Mouse (Mus musculus): Measurements from ENCODE around the gene Clec11a. TPM values are rescaled to one million over a fixed set of nuclear protein-coding genes. Genes with fewer than 3 reads are reported as not detected.

Gene Clec11a
- polyA plus RNA-seq, 1 experiment from 2014 or later = 1.6 TPM

DNA sequence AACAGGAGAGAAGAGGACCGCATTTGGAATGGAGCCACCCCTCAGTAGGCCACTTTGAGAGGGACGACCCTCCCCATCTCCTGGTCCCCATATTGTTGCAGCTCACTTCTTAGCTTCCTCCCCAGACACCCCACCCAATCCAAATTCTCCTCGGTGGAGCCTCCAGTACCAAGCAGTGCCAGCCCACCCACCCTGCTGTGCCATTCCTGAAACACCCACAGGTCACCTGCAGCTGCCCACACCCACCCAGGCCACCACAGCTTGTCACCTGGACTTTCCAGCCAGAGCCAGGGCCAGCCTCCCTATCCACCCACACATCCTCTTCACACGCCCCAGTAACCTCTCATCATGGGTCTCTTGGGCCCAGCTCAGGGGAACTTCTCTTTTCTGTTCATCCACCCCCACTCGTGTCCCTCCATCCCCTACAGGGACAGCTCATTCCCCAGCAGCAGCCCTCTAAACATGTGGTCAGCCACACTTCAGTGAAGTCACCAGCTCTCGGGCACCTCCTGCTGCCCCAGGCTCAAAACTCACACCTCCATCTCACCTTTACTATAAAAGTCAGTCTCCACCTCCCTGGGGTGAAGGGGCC is 5.1 kb upstream of the Clec11a start:
- H3K9me3 ChIP-seq (ENCODE audit: low read length) = no peaks in the 10 kb centered on the region
- TF ChIP-seq CTCF (IDR thresholded peaks at IDR 0.05; ENCODE audit: low read depth) = 0 out of 2 replicates have a peak, but pooled peaks have one; percentile 23
- no peak for TF ChIP-seq EP300 (IDR thresholded peaks at IDR 0.05; ENCODE audit: low read depth)
- no peak overlapping the region for H3K4me2 ChIP-seq (ENCODE audit: low read depth, low read length)
- no peak overlapping the region for H3K4me3 ChIP-seq (ENCODE audit: low read depth, low read length)
- H3K27me3 ChIP-seq (ENCODE audit: insufficient read depth, low read length) = peaks cover 59% of the 10 kb centered on the region
- DNase-seq = no peak
- ATAC-seq = no peak
- H3K36me3 ChIP-seq (replicated peaks; ENCODE audit: insufficient read depth, low read length) = no peaks in the 10 kb centered on the region
- no peak overlapping the region for H3K9ac ChIP-seq (replicated peaks)
- peaks cover 9% of the 10 kb centered on the region; the same call in 1 of the 2 replicates for H3K4me1 ChIP-seq (ENCODE audit: insufficient read depth)
- H3K27ac ChIP-seq (ENCODE audit: low read depth) = no peak overlapping the region
- WGBS (ENCODE audit: insufficient replicate concordance) = 7% methylated on average over 6 of the region's 6 CpGs

DNA sequence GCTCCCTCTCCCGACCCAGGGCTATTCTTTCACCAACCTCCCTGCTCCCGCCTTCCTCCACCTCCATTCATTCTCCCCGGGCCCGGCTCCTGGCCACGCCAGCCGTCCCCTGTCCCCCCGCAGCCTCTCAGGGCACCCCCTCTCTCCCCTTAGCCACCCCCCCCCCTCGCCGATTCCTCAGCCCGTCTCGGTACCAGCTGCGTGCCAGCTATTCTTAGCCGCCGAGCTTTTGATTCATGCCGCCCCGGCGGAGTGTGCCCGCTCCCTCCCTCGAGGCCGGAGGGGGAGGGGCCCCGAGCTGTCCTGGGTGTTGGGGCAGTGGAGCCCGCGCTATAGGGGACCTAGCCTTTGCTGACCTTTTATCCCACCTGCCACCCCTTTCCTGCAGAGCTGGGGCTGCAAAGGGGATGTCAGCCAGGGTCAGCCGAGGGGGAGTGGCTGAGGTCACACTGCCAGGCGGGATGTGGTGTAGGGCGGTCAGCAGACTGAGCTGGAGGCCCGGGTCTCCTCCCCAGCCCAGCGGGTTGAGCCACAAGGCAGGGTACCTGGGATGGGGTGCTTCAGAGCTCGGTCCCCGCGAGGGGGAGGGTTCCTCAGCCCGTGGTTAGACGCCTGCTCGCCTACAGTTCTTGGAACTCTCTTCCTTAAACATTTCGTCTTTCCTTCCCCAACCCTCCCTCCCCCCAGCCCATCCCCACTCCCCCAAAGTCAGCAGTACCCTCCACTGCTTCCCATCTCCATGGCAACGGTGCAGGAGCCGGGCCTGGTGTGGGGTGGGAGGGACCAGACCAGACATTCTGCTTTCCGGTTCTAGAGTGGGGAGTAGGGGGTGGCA is 4.4 kb upstream of the Clec11a start:
- WGBS (ENCODE audit: insufficient replicate concordance) = 2% methylated on average over 38 of the region's 38 CpGs
- no peaks in the 10 kb centered on the region for H3K9me3 ChIP-seq (ENCODE audit: low read length)
- peak; percentile 26 for DNase-seq
- peak overlapping the region; percentile 29; the same call in 1 of the 2 replicates for H3K4me3 ChIP-seq (ENCODE audit: low read depth, low read length)
- no peak overlapping the region for H3K27ac ChIP-seq (ENCODE audit: low read depth)
- no peak for ATAC-seq
- peak overlapping the region; percentile 59 for H3K4me2 ChIP-seq (ENCODE audit: low read depth, low read length)
- no peaks in the 10 kb centered on the region for H3K36me3 ChIP-seq (replicated peaks; ENCODE audit: insufficient read depth, low read length)
- peaks cover 9% of the 10 kb centered on the region; the same call in 1 of the 2 replicates for H3K4me1 ChIP-seq (ENCODE audit: insufficient read depth)
- H3K27me3 ChIP-seq (ENCODE audit: insufficient read depth, low read length) = peaks cover 59% of the 10 kb centered on the region
- no peak for TF ChIP-seq EP300 (IDR thresholded peaks at IDR 0.05; ENCODE audit: low read depth)
- H3K9ac ChIP-seq (replicated peaks) = no peak overlapping the region

DNA sequence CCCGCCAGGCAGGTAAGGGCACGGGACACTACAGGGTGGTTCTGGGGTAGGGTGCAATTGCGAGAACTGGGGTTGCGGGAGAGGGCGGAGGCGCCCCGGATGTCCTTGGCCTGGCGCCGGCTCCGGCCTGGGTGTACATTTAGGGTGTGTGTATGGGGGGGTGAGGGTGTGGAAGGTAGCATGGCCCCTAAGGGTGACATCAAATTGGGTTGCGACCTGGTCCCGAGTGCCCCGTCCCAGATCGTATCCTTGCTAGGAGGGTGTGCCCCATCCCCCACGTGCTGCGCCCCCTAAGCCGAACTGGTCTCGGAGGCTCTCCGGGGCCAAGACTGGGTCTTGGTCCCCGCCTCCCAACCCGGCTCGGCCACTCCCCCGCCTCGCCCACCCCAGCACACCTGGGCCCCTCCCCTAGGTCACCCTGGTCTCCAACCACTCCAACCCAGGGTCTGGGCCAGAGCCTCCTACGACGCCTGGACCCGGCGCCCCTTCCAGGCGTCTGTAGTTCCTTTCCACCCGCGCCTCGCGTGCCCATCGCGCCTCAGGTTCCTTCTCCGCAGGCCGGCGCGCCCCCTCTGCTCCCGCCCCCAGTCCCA is 3.7 kb upstream of the Clec11a start:
- Histone ChIP-seq H3K27ac (ENCODE audit: low read depth) (no peak overlapping the region), H3K4me3 (ENCODE audit: low read depth, low read length) (peak overlapping the region; percentile 29; the same call in 1 of the 2 replicates), H3K9ac (replicated peaks) (no peak overlapping the region), H3K36me3 (replicated peaks; ENCODE audit: insufficient read depth, low read length) (no peaks in the 10 kb centered on the region), H3K4me2 (ENCODE audit: low read depth, low read length) (peak overlapping the region; percentile 59), H3K4me1 (ENCODE audit: insufficient read depth) (peaks cover 13% of the 10 kb centered on the region), H3K27me3 (ENCODE audit: insufficient read depth, low read length) (peaks cover 59% of the 10 kb centered on the region), H3K9me3 (ENCODE audit: low read length) (no peaks in the 10 kb centered on the region)
- 3% methylated on average over 31 of the region's 40 CpGs for WGBS (ENCODE audit: insufficient replicate concordance)
- TF ChIP-seq CTCF (IDR thresholded peaks at IDR 0.05; ENCODE audit: low read depth) (no peak), EP300 (IDR thresholded peaks at IDR 0.05; ENCODE audit: low read depth) (no peak)
- DNase-seq = no peak
- no peak for ATAC-seq

DNA sequence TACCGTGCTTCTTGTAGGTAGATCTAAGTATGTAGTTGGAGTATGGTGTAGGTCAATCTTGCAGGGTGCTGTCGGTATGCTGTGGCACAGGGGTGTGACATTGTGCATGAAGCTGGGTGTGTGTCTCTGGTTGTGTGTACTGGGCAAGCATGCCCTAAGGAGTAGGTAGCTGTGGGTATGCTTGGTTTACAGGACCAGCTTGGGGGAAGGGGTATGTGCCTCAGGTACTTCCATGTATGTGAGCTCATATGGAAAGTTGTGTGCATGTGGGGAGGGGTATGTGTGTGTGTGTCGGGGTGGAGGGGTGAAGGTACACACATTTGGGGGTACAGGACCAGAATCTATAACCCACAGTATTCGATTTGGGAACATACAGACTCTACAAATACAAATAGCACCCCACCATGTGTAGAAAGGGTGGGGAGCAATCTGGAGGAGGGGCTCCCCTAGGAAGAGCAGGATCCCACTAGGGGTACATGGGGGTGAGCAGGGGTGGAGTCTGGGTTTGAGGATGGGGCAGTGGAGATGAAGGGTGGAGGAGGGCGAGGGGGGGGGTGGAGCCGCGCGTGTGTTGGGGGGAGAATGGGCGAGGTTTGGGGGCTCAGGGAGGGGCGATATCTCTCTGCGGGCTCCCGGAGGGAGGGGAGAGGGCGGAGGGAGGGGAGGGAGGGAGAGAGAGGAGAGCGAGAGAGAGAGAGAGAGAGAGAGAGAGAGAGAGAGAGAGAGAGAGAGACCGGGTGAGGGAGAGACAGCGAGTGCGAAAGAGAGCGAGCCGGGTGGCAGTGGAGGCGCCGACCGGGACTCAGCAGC is 3.0 kb upstream of the Clec11a start, which contains the start of gene Shank1:
Shank1 (plus strand) TSS at position 779 of the 810 bp plus-strand sequence.
- no peak within 1 kb of the TSS for H3K9ac ChIP-seq (replicated peaks)
- WGBS (ENCODE audit: insufficient replicate concordance) = 16% methylated on average over 13 of the region's 22 CpGs
- no peak for DNase-seq

DNA sequence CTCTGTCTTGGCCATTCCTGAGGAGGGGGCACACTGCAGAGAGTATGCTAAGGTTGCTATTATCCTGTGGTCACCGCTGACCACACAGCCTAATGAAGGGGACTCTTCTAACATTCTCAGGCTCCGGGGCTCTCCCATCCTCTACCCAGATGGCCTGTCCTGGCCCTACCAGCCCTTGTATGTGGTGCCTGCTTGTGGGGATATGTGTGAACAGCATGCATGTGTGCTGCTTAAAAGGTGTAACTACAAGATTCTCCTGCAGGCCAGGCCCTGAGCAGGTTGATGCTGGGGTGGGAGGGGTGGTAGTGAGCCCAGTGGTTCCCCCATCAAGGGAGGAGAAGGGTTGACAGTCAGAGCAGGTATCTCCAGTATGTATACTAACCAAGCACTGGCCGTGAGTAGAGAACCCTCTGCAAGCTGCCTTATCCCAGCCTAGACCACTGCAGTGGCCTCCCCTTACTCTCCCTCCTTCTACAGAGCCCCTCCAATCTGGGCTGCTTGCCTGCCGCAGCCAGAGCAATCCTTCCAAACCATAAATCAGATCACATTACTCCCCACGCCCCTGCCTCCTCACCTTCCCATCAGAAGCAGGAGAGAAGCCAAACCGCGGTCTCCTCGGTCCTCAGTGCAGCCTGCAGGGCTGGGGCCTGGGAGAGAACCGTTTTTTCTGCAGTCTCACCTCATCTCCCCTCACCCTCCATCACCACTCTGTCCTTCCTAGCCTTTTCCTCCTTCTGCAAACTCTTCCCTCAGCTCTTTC is 739 bp upstream of the Clec11a start:
- Histone ChIP-seq H3K27ac (ENCODE audit: low read depth) (no peak overlapping the region), H3K4me1 (ENCODE audit: insufficient read depth) (peaks cover 30% of the 10 kb centered on the region), H3K9ac (replicated peaks) (no peak overlapping the region), H3K9me3 (ENCODE audit: low read length) (no peaks in the 10 kb centered on the region), H3K27me3 (ENCODE audit: insufficient read depth, low read length) (peaks cover 53% of the 10 kb centered on the region), H3K4me2 (ENCODE audit: low read depth, low read length) (no peak overlapping the region), H3K4me3 (ENCODE audit: low read depth, low read length) (no peak overlapping the region), H3K36me3 (replicated peaks; ENCODE audit: insufficient read depth, low read length) (no peaks in the 10 kb centered on the region)
- TF ChIP-seq CTCF (IDR thresholded peaks at IDR 0.05; ENCODE audit: low read depth) = 0 out of 2 replicates have a peak, but pooled peaks have one; percentile 9
- TF ChIP-seq EP300 (IDR thresholded peaks at IDR 0.05; ENCODE audit: low read depth) = no peak
- DNase-seq = no peak
- 48% methylated on average over 9 of the region's 9 CpGs for WGBS (ENCODE audit: insufficient replicate concordance)
- ATAC-seq = no peak

More for the DNA sequence above, 3.0 kb upstream of the Clec11a start, which contains the start of gene Shank1:
- H3K27me3 ChIP-seq (ENCODE audit: insufficient read depth, low read length) = peaks cover 59% of the 10 kb centered on the region
- H3K4me2 ChIP-seq (ENCODE audit: low read depth, low read length) = peak within 1 kb of the TSS; percentile 59
- H3K9me3 ChIP-seq (ENCODE audit: low read length) = no peaks in the 10 kb centered on the region
- no peak within 1 kb of the TSS for H3K27ac ChIP-seq (ENCODE audit: low read depth)
- H3K4me1 ChIP-seq (ENCODE audit: insufficient read depth) = peaks cover 20% of the 10 kb centered on the region
- TF ChIP-seq CTCF (IDR thresholded peaks at IDR 0.05; ENCODE audit: low read depth) (no peak), EP300 (IDR thresholded peaks at IDR 0.05; ENCODE audit: low read depth) (no peak)
- peak within 1 kb of the TSS; percentile 29; the same call in 1 of the 2 replicates for H3K4me3 ChIP-seq (ENCODE audit: low read depth, low read length)
- no peak for ATAC-seq
- no peaks in the 10 kb centered on the region for H3K36me3 ChIP-seq (replicated peaks; ENCODE audit: insufficient read depth, low read length)

All from liver, postnatal 0 days (tissue).